Mouse (Mus musculus) bone marrow macrophage, adult 2 months (primary cell): Measurements from ENCODE around the gene B830017H08Rik.

Experiments used
- CTCF ChIP-seq: IDR thresholded peaks from 2 replicates; pipeline ENCODE4 v1.5.1; 2012; ENCODE audit warnings: low read depth, mild to moderate bottlenecking, low read length, moderate library complexity
- POLR2A ChIP-seq: IDR thresholded peaks from 2 replicates; pipeline ENCODE4 v1.6.1; 2012; ENCODE audit warnings: mild to moderate bottlenecking, low read depth, low read length, borderline replicate concordance

- TF ChIP-seq CTCF (no peak), POLR2A (no peak)
Observed at GRCm38 (mm10) chr16:17834543-17834942, 1.6 kb downstream of the B830017H08Rik start.
